Mouse (Mus musculus) mouse trophoblast stem cell (cell line): ENCODE results near the gene Olfr749.
"Not testable (repeated sequence)": the region's sequence is repeated elsewhere in the genome, so short reads cannot be mapped to it uniquely, and the experiment has no call there.

Experiments used
- in situ Hi-C, 2 experiments: fragments of 300-500 bp; cut with MseI, MboI; formaldehyde crosslinking; loops; 2 replicates in 1 of 2; 3 replicates in 1 of 2; pipeline ENCODE4 v1.15.1; 2025

Gene Olfr749

DNA sequence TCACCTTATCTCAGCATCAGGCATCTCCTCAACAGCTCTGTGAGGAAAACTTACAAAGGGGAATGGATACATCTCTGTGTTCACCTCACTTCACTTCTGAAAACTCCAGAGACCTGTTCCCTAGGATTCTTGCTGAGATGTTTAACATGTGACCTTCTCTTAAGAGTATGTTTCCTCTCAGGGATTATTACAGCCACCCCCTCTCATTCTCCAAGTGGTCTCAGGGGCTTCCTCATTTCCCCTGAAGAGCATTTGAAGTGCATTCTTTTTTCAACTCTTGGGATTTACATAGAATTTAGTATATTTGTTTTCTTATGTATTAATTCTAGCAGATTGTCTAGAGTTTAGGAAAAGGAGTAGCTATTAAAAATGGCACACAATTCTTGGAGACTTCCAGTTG is at the start of gene Olfr749:
TSS of gene Olfr749 (minus strand) at position 101 of the 400 bp plus-strand sequence.
- in situ Hi-C loops = loop anchor here in 1 of 2 experiments (25.0 kb wide), 1 partner anchor 883 kb away; no protein-coding TSS in a partner anchor

DNA sequence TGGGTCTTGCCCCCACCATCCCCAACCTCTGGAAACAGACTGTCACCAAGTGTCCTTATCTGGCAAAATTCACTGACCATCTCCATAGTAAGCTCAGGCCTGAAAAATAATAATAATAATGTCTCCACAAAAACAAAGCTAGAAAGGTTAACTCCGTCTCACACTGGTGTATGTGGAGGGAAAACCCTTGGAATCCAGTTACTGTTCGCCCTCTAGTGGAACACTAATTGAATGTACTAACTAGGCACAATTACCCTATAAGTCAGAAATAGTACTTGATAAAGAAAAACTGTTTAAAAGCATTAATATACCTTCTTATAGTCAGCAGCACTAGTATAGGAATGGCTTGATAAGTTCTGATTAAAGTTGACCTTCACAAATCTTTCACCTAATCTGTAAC is 43.3 kb upstream of the Olfr749 start:
- in situ Hi-C loops = no loop called here

DNA sequence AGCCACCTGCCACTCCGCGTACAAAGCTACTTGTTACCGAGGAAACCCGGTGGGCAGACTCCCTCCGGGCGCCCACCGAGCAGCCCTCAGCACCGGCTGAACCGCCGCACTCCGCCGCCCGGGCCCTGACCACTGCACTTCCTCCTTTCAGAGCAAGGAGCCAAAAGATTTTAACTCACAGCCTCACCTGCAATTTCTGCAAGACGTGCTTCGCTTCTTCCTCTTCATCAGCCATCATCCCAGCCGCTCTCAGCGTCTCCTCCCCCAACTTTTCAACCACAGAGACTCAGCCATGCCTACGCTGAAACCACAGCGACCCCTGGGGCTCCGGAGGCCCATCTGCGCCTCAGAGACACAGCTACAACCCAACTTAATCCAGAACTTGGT is 40.4 kb upstream of the Olfr749 start, which contains the start of gene Ttc5:
TSS of gene Ttc5 (minus strand) at position 269 of the 387 bp plus-strand sequence.
- in situ Hi-C loops = no loop called here

DNA sequence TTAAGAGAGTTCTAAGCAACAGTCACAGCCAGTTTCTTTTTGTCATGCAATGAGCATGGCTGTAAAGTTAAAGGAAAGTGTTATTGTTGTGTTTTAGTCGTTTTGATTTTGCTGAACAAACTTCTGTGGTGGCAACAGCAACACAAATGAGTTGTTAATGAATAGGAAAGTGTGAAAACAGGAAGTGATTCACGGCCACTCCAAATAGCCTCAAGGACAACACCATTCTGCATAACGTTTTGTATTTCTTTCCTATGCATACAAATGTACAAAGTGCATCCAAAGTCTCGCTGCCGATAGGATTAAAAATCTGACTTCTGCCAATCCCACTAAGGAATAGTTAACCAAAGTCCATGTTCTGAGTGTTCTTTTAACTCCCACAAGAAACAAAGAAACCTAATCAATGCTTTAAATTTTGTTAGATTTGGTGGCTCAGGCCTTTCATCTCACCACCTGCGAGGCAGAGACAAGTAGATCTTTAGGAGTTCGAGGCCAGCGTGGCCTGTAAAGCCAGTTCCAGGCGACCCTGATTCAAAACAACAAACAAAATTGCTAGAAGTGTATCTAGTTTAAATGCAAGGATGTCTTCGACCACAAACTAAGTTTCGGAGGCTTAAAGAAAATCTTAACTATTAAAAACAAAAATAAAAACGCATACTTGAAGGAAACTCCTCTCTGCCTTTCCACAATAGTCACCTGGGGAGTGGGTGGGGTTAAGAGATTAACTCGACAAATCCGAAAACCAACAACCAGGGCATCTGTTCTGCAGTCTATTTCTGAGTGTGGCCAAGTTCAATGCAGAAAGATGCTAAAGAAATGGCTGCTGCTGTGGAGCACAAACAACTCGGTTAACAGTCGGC is 39.7 kb upstream of the Olfr749 start:
- in situ Hi-C loops = no loop called here

DNA sequence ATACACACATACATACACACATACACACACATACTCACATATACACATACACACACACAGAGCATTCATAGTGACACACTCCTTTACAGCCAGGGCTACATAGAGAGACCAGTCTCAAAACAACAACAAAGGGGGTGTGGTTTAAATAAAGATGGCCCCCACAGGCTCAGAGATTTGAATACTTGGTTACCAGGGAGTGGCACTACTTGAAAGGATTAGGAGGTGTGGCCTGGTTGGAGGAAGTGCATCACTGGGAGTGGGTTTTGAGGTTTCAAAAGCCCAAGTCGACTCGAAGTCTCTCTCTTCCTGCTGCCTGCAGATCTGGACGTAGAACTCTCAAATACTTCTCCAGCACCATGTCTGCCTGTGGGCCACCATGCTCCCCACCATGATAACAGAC is 37.3 kb upstream of the Olfr749 start:
- in situ Hi-C loops = no loop called here

DNA sequence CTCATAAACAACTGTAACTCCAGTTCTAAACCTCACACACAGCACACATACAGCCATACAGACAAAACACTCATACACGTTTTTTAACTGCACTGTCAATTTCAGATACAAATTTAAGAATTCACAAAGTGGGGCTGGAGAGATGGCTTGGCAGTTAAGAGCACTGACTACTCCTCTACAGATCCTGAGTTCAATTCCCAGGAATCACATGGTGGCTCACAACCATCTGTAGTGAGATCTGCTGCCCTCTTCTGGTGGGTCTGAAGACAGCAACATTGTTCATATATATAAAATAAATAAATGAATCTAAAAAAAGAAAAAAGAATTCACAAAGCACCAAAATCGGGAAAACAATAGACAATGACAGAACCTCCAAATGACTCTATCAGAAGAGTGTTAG is 26.4 kb upstream of the Olfr749 start:
- in situ Hi-C loops = loop anchor here in 1 of 2 experiments (25.0 kb wide), 1 partner anchor 409 kb away; the partner anchor contains the start of gene Tlr11

DNA sequence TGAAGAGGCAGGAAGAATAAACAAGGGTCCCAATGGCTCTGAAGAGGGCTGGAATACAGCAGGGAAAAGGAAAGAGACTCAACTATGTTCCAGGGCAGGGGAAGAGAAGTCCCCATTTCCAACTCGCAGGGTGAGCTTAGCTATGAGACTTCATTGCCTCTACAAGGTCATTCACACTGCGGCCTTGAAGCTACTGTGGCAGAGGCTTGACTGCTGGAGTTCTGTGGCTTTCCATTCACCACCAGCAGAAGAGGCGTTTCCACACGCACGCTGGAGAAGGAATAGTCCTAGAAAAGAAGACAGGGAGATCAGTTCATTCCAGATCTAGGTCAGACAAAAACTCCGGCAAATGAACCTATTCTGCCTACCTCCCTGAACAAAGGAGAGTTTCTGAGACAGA is 20.8 kb upstream of the Olfr749 start:
- in situ Hi-C loops = loop anchor here in 1 of 2 experiments (25.0 kb wide), 1 partner anchor 403 kb away; the partner anchor contains the start of gene Tlr11

DNA sequence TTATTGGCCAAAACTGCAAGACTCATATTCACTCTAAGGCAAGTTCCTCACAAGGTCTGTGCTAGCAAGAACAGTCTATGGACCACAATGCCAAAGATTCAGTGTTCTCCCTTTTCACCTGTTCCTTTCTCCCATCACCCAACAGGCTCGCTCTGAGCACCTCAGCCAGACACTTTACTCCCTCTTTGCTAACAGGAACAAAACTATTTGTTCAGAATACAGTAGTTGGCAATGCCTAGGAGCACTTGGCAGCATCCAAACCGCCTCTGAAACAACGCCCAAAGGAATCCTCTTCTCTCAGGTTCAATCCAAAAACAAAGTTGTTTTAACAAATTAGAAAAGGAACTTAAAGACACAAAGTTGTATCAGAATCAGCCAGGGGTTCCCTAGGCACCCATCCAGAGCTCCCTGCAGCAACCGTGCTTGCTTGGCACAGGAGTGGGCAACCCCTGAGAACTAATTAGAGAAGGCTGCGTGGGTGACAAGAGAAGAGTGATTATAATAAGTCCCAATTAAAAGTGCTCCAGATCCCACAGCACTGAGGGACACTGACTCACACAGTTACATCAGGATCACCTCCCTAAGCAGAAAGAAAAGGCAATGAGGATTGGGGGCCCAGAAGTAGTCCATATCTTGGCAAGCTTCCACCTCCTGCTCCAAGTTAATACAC is 13.7 kb upstream of the Olfr749 start:
- in situ Hi-C loops = loop anchor here in 1 of 2 experiments (25.0 kb wide), 1 partner anchor 396 kb away; the partner anchor contains the start of gene Tlr11

DNA sequence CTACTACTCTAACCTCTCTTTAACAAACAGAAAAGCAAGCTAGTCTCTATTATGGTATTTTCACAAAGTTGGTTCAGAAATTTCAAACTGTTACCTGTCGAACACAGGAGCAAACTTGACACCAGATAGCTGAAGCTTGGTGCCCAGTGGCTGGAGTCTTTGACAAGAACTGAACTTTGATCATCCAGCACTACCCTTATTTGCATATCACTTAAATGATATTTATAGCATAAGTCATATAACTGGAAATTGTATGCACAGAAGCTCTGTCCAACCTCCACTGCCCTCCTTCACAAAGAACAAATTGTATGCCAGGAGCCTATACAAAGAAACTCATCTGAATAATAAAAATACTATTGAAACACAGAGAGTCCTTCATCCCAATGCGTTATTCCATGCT is 3.3 kb downstream of the Olfr749 start:
- in situ Hi-C loops = loop anchor here in 1 of 2 experiments (25.0 kb wide), 1 partner anchor 879 kb away; no protein-coding TSS in a partner anchor

DNA sequence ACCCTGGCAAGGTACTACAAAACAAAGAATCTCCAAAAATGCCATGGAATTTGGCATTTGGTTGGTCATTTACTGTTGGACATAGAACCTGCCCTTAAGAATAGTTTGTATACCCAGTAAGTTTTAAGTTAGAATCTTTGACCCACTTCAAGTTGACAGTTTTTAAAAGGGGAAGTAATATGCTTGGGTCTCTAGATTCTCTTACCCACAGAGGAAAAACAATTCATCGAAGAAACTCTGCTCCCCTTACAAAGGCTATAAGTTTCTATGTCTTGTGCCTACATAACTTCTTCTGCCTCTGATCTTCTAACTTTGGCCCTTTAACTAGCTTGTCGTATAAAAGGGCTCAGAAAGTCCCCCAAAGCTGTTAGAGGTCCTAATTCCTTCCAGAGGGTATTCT is 4.6 kb downstream of the Olfr749 start:
- in situ Hi-C loops = loop anchor here in 1 of 2 experiments (25.0 kb wide), 1 partner anchor 878 kb away; no protein-coding TSS in a partner anchor

DNA sequence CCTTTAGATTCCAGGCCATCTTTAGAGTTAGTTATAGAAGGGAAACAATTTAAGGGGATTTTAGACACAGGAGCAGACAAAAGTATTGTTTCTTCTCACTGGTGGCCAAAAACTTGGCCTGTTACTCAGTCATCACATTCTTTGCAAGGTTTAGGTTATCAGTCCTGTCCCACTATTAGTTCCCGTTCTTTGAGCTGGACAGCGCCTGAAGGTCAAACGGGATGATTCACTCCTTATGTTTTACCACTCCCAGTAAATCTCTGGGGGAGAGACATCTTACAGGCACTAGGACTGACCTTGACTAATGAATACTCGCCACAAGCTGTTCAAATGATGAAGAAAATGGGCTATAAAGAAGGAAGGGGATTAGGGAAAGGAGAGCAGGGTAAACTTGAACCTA is 22.5 kb downstream of the Olfr749 start:
- in situ Hi-C loops = not testable (repeated sequence)

DNA sequence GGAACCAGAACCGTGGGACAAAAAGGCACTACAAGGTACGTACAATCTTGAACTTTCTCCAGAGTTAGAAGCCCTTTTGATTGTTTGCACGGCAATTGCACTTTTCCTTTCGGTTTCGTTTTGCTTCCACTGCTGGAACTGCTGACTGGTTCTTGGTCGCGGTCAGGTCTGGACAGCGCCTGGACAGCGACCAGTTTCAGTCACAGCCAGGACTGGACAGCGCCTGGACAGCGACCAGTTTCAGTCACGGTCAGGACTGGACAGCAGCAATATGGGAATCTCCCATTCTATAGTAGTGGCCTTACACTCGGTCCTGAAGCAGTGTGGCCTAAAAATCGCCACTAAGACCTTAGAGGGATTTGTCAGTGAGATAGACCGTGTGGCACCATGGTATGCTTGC is 25.0 kb downstream of the Olfr749 start:
- in situ Hi-C loops = not testable (repeated sequence)

DNA sequence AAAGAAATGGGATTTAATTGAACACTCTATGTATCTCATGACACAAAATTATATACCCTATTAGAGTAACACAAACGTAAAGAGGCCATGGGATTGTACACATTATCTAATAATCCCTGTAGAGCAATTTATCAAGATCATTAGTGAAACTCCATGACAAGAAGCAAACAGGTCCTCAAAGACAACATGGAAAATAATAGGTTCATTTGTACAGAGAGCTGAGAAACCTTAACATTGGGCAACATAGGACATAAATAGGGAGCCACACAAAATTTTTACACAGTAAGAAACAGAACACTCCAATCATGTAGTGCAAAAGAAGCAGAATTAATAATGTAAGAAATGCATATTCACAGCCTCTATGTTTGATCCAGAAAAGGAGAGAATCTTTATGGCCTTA is 37.8 kb downstream of the Olfr749 start, which contains the start of gene Olfr748:
TSS of gene Olfr748 (plus strand) at position 301 of the 400 bp plus-strand sequence.
- in situ Hi-C loops = no loop called here

DNA sequence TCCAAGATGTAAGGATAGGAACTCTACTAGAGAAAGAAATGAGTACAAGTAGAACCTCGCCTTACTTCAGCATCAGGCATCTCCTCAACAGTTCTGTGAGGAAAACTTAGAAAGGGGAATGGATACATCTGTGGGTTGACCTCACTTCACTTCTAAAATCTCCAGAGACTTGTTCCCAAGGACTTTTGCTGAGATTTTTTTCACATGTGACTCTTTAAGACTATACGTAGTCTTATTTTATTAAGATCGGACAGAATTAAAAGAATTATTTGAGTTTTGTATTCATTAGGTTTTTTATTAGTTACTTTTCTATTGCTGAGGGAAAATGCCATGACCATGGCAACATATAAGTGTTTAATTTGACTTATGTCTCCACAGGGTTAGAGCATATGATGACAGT is 51.8 kb downstream of the Olfr749 start, which contains the start of gene Olfr747:
TSS of gene Olfr747 (minus strand) at position 101 of the 400 bp plus-strand sequence.
- in situ Hi-C loops = no loop called here
